Mouse (Mus musculus) lung, embryonic 14.5 days (tissue): ENCODE data around the gene Aplp2. TPM values are rescaled to one million over a fixed set of nuclear protein-coding genes. Genes with fewer than 3 reads are reported as not detected.
A peak's percentile ranks its signal among the peaks of the same experiment; 100 is the strongest.

Source experiments
- ATAC-seq: fragments of 200-750 bp; cut with Nextera tagmentation; 2 replicates; pipeline ENCODE4 v1.8.0; 2017; ENCODE audit warnings: mild to moderate bottlenecking, moderate TSS enrichment, moderate library complexity; ENCODE audit not compliant: insufficient read depth
- DNase-seq: peaks from one replicate; pipeline ENCODE4 v3.0.0-alpha.2; 2015
- H3K27ac ChIP-seq: fragments of 300-500 bp; sonication (generic); 2 replicates; pipeline ENCODE4 v1.5.1; 2014; ENCODE audit warnings: low read depth, mild to moderate bottlenecking, moderate library complexity
- H3K27me3 ChIP-seq: fragments of 300-500 bp; sonication (generic); 2 replicates; pipeline ENCODE4 v1.6.1; 2014; ENCODE audit warnings: low read length, control low read depth; ENCODE audit not compliant: insufficient read depth
- H3K36me3 ChIP-seq: fragments of 300-500 bp; sonication (generic); 2 replicates; pipeline ENCODE4 v1.6.1; 2014; ENCODE audit warnings: control low read depth; ENCODE audit not compliant: insufficient read depth
- H3K4me1 ChIP-seq: fragments of 300-500 bp; sonication (generic); 2 replicates; pipeline ENCODE4 v1.6.1; 2014; ENCODE audit warnings: antibody characterized with exemption, control low read depth; ENCODE audit not compliant: insufficient read depth
- H3K4me2 ChIP-seq: fragments of 300-500 bp; sonication (generic); 2 replicates; pipeline ENCODE4 v1.6.1; 2014; ENCODE audit warnings: mild to moderate bottlenecking
- H3K4me3 ChIP-seq: fragments of 300-500 bp; sonication (generic); 2 replicates; pipeline ENCODE4 v1.5.1; 2014; ENCODE audit warnings: low read depth, low read length
- H3K9ac ChIP-seq: fragments of 300-500 bp; sonication (generic); 2 replicates; pipeline ENCODE4 v1.6.1; 2014
- H3K9me3 ChIP-seq: fragments of 300-500 bp; sonication (generic); 2 replicates; pipeline ENCODE4 v1.6.1; 2016; ENCODE audit warnings: low read depth, low read length, control low read depth
- CTCF ChIP-seq: IDR thresholded peaks from 2 replicates; pipeline ENCODE4 v1.5.1; 2016; ENCODE audit warnings: antibody characterized with exemption, low read depth
- WGBS: fragments of 180-500 bp; shearing (Covaris S2); extraction: QIAGEN DNeasy Blood & Tissue Kit; methylation state at CpG from one replicate; pipeline ENCODE4 v1.1.7; 2014; 5-methylcytosine and 5-hydroxymethylcytosine counted together
- polyA plus RNA-seq: library from polyadenylated mRNA; unstranded; fragments of >200 nt; fragmentation: Nextera tagmentation; extraction: Ambion mirVana; gene quantifications from 2 replicates; pipeline ENCODE4 v1.2.1, GENCODE M21; 2014

Aplp2 gene
- polyA plus RNA-seq, 1 experiment from 2014 or later, result 390 TPM

GRCm38 (mm10) chr9:31126079-31126478 lies 85.5 kb downstream of the Aplp2 start:
- WGBS, result 77% methylated on average over 7 of the region's 7 CpGs
- H3K9me3 ChIP-seq, result no peaks in the 10 kb centered on the region
- H3K27ac ChIP-seq, result no peak overlapping the region
- no peak overlapping the region for H3K4me3 ChIP-seq
- H3K27me3 ChIP-seq, result peaks cover 23% of the 10 kb centered on the region
- H3K4me2 ChIP-seq, result no peak overlapping the region
- ATAC-seq (no peak), DNase-seq (no peak)
- no peak for TF ChIP-seq CTCF
- H3K9ac ChIP-seq, result no peak overlapping the region
- H3K4me1 ChIP-seq, result no peaks in the 10 kb centered on the region
- H3K36me3 ChIP-seq, result no peaks in the 10 kb centered on the region

GRCm38 (mm10) chr9:31122464-31123030 lies 89.1 kb downstream of the Aplp2 start:
- no peak overlapping the region for H3K27ac ChIP-seq
- H3K36me3 ChIP-seq, result no peaks in the 10 kb centered on the region
- whole genome bisulfite sequencing, result 53% methylated on average over 13 of the region's 13 CpGs
- ATAC-seq (no peak), DNase-seq (no peak)
- H3K9ac ChIP-seq, result no peak overlapping the region
- H3K27me3 ChIP-seq, result no peaks in the 10 kb centered on the region
- no peak for TF ChIP-seq CTCF
- no peaks in the 10 kb centered on the region for H3K4me1 ChIP-seq
- no peaks in the 10 kb centered on the region for H3K9me3 ChIP-seq
- H3K4me2 ChIP-seq, result no peak overlapping the region
- H3K4me3 ChIP-seq, result no peak overlapping the region

- WGBS, result 43% methylated on average over 4 of the region's 4 CpGs
- peak overlapping the region; percentile 44; the same call in 1 of the 2 replicates for H3K27ac ChIP-seq
- no peak overlapping the region for H3K4me2 ChIP-seq
- H3K36me3 ChIP-seq, result no peaks in the 10 kb centered on the region
- TF ChIP-seq CTCF, result no peak
- ATAC-seq (no peak), DNase-seq (no peak)
- no peak overlapping the region for H3K9ac ChIP-seq
- H3K4me3 ChIP-seq, result no peak overlapping the region
- H3K9me3 ChIP-seq, result no peaks in the 10 kb centered on the region
- H3K4me1 ChIP-seq, result no peaks in the 10 kb centered on the region
- H3K27me3 ChIP-seq, result no peaks in the 10 kb centered on the region
These were observed 91.1 kb downstream of the Aplp2 start for GRCm38 (mm10) chr9:31120533-31120915.

GRCm38 (mm10) chr9:31119882-31120532 lies 91.6 kb downstream of the Aplp2 start:
- no peaks in the 10 kb centered on the region for H3K27me3 ChIP-seq
- H3K4me1 ChIP-seq, result no peaks in the 10 kb centered on the region
- peak overlapping the region; percentile 1; the same call in 1 of the 2 replicates for H3K27ac ChIP-seq
- H3K4me2 ChIP-seq, result no peak overlapping the region
- DNase-seq (peak; percentile 27), ATAC-seq (peak; percentile 19; the same call in 1 of the 2 replicates)
- WGBS, result 43% methylated on average over 11 of the region's 11 CpGs
- no peak for TF ChIP-seq CTCF
- no peak overlapping the region for H3K9ac ChIP-seq
- H3K9me3 ChIP-seq, result no peaks in the 10 kb centered on the region
- H3K36me3 ChIP-seq, result no peaks in the 10 kb centered on the region
- H3K4me3 ChIP-seq, result no peak overlapping the region

GRCm38 (mm10) chr9:31119405-31119804 lies 92.2 kb downstream of the Aplp2 start:
- DNase-seq (no peak), ATAC-seq (no peak)
- Histone ChIP-seq H3K4me2 (no peak overlapping the region), H3K4me3 (no peak overlapping the region), H3K9ac (no peak overlapping the region), H3K27ac (no peak overlapping the region; the same call in 1 of the 2 replicates), H3K36me3 (no peaks in the 10 kb centered on the region), H3K4me1 (no peaks in the 10 kb centered on the region), H3K27me3 (no peaks in the 10 kb centered on the region), H3K9me3 (no peaks in the 10 kb centered on the region)
- no peak for TF ChIP-seq CTCF
- WGBS, result 55% methylated on average over 5 of the region's 5 CpGs

GRCm38 (mm10) chr9:31118520-31119298 lies 92.9 kb downstream of the Aplp2 start:
- Histone ChIP-seq H3K9ac (no peak overlapping the region), H3K36me3 (no peaks in the 10 kb centered on the region), H3K4me2 (no peak overlapping the region), H3K27ac (no peak overlapping the region), H3K9me3 (no peaks in the 10 kb centered on the region), H3K4me1 (no peaks in the 10 kb centered on the region), H3K27me3 (no peaks in the 10 kb centered on the region), H3K4me3 (no peak overlapping the region)
- TF ChIP-seq CTCF, result no peak
- WGBS, result 19% methylated on average over 11 of the region's 11 CpGs
- ATAC-seq, result peak; percentile 95
- peak; percentile 71 for DNase-seq

GRCm38 (mm10) chr9:31117488-31117887 lies 94.1 kb downstream of the Aplp2 start:
- Histone ChIP-seq H3K36me3 (no peaks in the 10 kb centered on the region), H3K27ac (no peak overlapping the region), H3K4me2 (no peak overlapping the region), H3K4me3 (no peak overlapping the region), H3K9ac (no peak overlapping the region), H3K9me3 (no peaks in the 10 kb centered on the region), H3K27me3 (no peaks in the 10 kb centered on the region), H3K4me1 (no peaks in the 10 kb centered on the region)
- ATAC-seq (no peak), DNase-seq (no peak)
- 76% methylated on average over 6 of the region's 6 CpGs for WGBS
- no peak for TF ChIP-seq CTCF
